Mouse (Mus musculus) layer of hippocampus, postnatal 14 days (tissue): ENCODE measurements around the gene Zbtb2. TPM values are rescaled to one million over a fixed set of nuclear protein-coding genes. Genes with fewer than 3 reads are reported as not detected.
"Not testable (repeated sequence)": the region's sequence is repeated elsewhere in the genome, so short reads cannot be mapped to it uniquely, and the experiment has no call there.

ENCODE experiments used
- DNase-seq, 2 experiments: peaks; one replicate each; pipeline ENCODE4 v3.0.0; 2021 to 2022; ENCODE audit warnings: low spot score in 2 of 2, mixed read lengths in 1 of 2
- long read RNA-seq, 2 experiments: library from polyadenylated mRNA; stranded (forward); transcript quantifications; one replicate each; pipeline ENCODE4 v2.0.0; 2021
- total RNA-seq, 2 experiments: library from RNA; stranded (reverse); gene quantifications; 2 replicates each; pipeline ENCODE4 v1.2.3; 2021

Gene Zbtb2
- 10 to 100 TPM in 1 of 2 experiments, 1 to 10 TPM in 1; 9.9 to 10.6 TPM for total RNA-seq
- long read RNA-seq, experiment 1, full-length matches to known transcripts = 9 of 12 reads
- long read RNA-seq, experiment 1, partial matches to known transcripts = 0 of 12 reads
- long read RNA-seq, experiment 1, other reads (novel, unspliced or antisense) = 3 of 12 reads
- long read RNA-seq, experiment 2, full-length matches to known transcripts = 10 of 11 reads
- long read RNA-seq, experiment 2, partial matches to known transcripts = 0 of 11 reads
- long read RNA-seq, experiment 2, other reads (novel, unspliced or antisense) = 1 of 11 reads

GRCm38 (mm10) chr10:4387701-4388383 is at the start of gene Zbtb2:
Gene Zbtb2, minus strand, starts transcription at chr10:4388108.
- DNase-seq = peak; percentile 60 to 67

GRCm38 (mm10) chr10:4435416-4435815 is 47.5 kb upstream of the Zbtb2 start:
- DNase-seq = no peak

DNA sequence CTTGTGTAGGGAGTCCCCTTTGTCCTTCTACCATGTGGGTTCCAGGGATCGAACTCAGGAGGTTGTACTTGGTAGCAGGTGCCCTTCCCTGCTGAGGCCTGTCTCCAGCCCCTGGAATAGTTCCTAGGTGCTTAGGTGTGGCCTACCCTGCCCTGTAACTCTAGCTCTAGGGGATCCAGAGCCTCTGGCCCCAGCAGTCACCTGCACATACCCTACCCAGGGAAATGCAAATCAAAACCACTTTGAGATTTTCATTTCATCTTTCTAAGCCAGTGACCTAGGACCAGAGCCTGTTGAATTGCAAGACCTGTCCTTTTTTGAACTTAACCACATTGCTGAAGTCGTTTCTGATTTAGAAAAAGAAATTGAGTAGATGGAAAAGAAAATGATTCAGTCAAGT is 46.0 kb upstream of the Zbtb2 start:
- not testable (repeated sequence) for DNase-seq

DNA sequence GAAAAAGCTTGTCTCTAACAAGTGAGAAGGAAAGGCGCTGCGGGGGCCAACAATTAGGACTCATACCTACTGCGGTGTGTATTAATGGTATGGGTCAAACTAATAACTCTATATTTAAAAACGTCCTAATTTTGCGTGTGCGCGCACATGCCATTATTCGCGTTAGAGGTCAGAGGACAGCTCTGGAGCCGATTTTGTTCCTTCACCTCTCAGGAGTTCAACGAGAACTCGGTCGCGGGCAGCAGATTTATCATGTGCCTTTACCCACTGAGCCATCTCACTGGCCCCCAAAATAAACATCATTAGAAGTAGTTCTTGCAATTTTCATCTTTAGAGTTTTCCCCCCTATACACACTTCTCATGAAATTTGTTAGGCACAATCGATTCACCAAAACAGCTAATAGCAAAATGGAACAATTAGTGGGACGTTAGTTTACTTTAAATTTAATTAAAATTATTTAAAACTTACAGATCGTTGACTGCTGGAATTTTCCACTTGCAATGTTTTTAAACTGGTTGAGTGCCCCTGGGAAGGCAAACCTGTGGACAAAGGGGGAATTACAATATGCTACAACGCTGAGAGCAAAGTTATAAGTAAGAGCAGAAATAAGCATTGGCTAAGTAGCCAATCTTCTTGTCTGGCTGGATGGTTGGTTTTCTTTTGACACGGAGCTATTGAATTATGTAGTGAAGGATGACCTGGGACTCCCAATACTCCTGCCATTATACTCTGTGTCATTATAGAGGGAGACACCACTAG is 45.3 kb upstream of the Zbtb2 start:
- DNase-seq = no peak

- DNase-seq = peak; percentile 93 to 94
Observed at GRCm38 (mm10) chr10:4432123-4432931, 44.4 kb upstream of the Zbtb2 start, which contains the start of the genes Rmnd1 and Armt1. Gene Rmnd1, minus strand, starts transcription at chr10:4432388. Gene Armt1, plus strand, starts transcription at chr10:4432467.

DNA sequence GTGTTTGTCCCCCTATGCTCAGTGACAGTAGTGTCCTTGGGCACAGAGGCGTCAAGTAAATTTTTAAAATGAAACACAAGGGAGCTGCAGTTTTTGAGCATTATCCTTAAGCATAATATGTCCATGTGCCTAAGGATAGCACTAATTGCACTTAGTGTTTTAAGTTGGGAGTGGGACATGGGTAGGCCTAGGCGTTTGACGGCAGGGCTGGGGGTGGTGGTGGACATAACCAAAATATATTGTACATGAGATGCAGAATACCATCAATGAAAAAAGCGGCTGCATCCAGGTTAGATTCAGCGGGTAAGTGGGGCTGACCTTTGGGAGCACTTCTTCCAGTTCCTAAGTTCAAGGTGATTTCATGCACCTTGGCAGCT is 43.8 kb upstream of the Zbtb2 start:
- peak in 1 of 2 experiments; percentile 15 for DNase-seq

- DNase-seq = no peak
Observed at GRCm38 (mm10) chr10:4430826-4431225, 42.9 kb upstream of the Zbtb2 start.

- DNase-seq = no peak
Observed at GRCm38 (mm10) chr10:4430399-4430798, 42.5 kb upstream of the Zbtb2 start.

GRCm38 (mm10) chr10:4425245-4425644 is 37.3 kb upstream of the Zbtb2 start:
- DNase-seq = no peak

GRCm38 (mm10) chr10:4407191-4407590 is 19.3 kb upstream of the Zbtb2 start:
- DNase-seq = no peak

DNA sequence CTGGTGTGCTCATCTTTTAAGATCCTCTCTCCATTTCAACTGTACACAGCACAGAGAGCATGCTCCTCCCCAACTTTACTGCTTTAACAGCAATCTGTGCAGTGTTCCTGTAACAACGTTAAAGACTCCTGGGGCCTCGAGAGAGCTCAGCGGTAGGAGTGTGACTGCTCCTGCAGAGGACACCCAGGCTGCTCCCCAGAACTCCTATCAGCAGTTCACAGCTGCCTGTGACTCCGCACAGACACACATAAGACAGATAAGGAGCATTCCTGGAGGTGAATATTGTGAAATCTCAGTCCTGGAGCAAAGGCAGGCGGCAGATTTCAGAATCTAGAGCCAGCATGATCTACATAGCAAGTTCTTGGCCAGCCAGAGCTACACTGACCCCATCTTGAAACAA is 17.6 kb upstream of the Zbtb2 start:
- no peak for DNase-seq

GRCm38 (mm10) chr10:4404895-4405491 is 17.1 kb upstream of the Zbtb2 start:
- DNase-seq = peak in 1 of 2 experiments; percentile 77

DNA sequence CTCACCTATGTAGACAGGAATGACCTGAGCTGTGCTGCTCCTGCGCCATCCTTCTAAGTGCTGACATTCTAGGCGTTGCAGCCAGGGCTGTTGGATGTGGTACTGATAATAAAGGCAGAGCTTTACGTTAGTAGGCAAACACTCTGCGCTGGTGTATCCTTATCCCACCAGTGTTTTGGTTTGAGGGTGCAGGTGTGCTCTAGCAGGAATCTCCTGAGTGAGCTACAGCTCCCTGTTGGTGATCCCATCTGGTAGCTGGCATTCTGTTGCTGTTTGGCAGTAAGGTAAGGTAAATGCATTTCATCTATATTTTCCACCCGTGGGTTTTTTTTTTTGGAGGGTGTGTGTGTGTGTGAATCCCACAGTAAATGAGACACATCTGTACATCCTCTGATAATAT is 10.2 kb upstream of the Zbtb2 start:
- no peak for DNase-seq

GRCm38 (mm10) chr10:4395321-4395720 is 7.4 kb upstream of the Zbtb2 start:
- no peak for DNase-seq

DNA sequence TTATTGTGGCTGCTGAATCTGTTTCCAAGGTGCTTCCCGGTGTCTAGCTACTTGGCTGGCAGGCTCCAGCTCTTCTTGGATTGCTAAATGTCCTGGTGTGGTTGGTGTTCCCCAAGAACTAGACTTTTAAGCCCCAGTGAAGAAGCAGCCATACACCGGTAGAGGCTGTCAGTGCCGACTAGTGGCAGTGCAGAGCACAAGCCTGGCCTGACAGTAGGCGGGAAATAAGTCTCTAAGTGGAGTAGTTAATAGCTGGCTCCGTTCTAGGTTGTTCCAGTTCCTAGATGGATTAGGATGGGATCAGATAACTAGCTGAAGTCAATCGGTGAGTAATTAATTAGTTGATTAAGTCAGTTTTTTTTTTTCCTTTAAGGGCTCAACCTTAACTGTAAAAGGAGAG is 3.9 kb upstream of the Zbtb2 start:
- DNase-seq = no peak

DNA sequence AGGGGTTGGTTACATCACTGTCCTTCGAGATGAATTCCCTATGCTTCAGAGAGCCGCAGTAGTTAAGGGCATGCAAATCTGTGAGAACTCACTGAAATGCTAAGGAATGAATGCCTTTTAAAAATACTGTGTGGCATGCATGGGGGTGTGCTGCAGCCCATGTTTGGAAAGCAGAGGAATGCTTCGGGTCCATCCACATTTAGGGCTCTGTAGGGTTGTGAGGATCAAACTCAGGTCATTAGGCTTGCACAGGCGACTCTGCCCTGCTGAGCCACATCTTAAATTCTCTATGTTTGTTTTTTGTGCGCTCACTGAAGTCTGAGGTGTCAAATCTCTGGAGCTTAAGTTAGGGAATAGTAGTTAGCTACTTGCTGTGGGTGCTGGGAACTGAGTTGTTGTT is 3.2 kb upstream of the Zbtb2 start:
- no peak for DNase-seq

DNA sequence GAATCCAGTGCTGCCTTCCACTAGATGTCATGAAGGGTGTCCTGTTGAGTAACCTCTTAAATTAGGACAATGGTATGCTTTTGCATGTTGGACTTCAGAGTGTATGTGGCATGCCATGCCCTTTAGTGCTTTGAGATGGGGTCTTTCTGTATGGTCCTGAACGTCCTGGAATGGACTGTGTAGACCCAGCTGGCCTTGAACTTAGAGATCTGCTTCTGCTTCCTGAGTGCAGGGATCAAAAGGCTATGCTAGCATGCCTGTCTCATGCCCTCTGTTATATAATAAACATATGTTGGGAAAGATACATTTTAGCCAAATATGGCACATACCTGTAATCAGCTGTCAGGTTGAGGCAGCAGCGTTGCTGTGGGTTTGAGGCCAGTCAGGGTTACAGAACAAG is 2.6 kb upstream of the Zbtb2 start:
- no peak for DNase-seq

- DNase-seq = no peak
Observed at GRCm38 (mm10) chr10:4389461-4390112, 1.7 kb upstream of the Zbtb2 start.

- no peak for DNase-seq
Observed at GRCm38 (mm10) chr10:4389036-4389435, 1.1 kb upstream of the Zbtb2 start.

- peak in 1 of 2 experiments; percentile 42 for DNase-seq
Observed at GRCm38 (mm10) chr10:4388384-4388745, 457 bp upstream of the Zbtb2 start.
